18 mouse cellular contexts compared by ENCODE assay signal in genomic region chr13:111999647-112000292, GRCm38 (mm10).
DNase-seq lines count a peak whose midpoint lies in the region; TF ChIP-seq lines count a peak whose summit lies in the region.
"Had no signal": no experiment of that assay in that cellular context is flagged by ENCODE, and none has a peak within 500 bp of the region (broad histone marks: within the 10 kb centered on the region; RNA-seq: fewer than 3 reads in every experiment).

No protein-coding gene starts in this region.

- intact Hi-C loops in left cerebral cortex, postnatal 14 days (cut with DNase I): no loop called here

- H3K4me1 ChIP-seq in ES-E14 (ENCODE audit: control insufficient read depth in 2 of 2, insufficient read depth in 2 of 2, low read length in 2 of 2, poor library complexity in 1 of 2): peaks cover 3 to 10% of the 10 kb centered on the region in 2 experiments; a peak in 3 of 4 replicates

- H3K27ac ChIP-seq in ES-E14 (ENCODE audit: insufficient read depth, low read depth, low read length, poor library complexity, severe bottlenecking): no peak overlapping the region
- H3K27ac ChIP-seq: embryonic facial prominence, embryonic 12.5 days; forebrain, embryonic 12.5 days; heart, embryonic 13.5 days; hindbrain, embryonic 15.5 days had no signal

- peak; percentile 48 for DNase-seq in heart, adult 11 months
- DNase-seq in heart, adult 8-10 months (ENCODE audit: low spot score): no peak
- DNase-seq in A20 (ENCODE audit: low read depth, low spot score) (peak; percentile 86), ES-E14 (ENCODE audit: low read depth, low spot score) (no peak)
- peak; percentile 44 for DNase-seq in naive thymus-derived CD4-positive, alpha-beta T cell, adult 2 months (ENCODE audit: low read depth)
- no peak for DNase-seq in left cerebral cortex, adult 11 months (ENCODE audit: low spot score)
- no peak for DNase-seq in left cerebral cortex, postnatal 14 days (ENCODE audit: low spot score in 2 of 2)
- DNase-seq in lung, postnatal 25 days (ENCODE audit: low spot score): no peak
- DNase-seq: adrenal gland, postnatal 10 days; cerebellum, adult 11-12 months; cerebellum, adult 9-10 months; cerebellum, postnatal 25 days; gastrocnemius, postnatal 10 days; heart, postnatal 36 days had no signal

- no peaks in the 10 kb centered on the region for H3K9me3 ChIP-seq in ES-E14 (ENCODE audit: control insufficient read depth, insufficient read depth, low read depth, low read length)
- H3K9me3 ChIP-seq: embryonic facial prominence, embryonic 12.5 days; forebrain, embryonic 12.5 days; heart, embryonic 13.5 days; hindbrain, embryonic 15.5 days had no signal

- in situ Hi-C loops in ES-E14 (cut with MboI; ENCODE audit: low sequenced_read_pairs in 2 of 2, unreplicated experiment in 2 of 2): no loop called here

- H3K4me3 ChIP-seq in ES-E14 (ENCODE audit: insufficient read depth in 1 of 2, low read depth in 1 of 2, low read length in 2 of 2, poor library complexity in 1 of 2, severe bottlenecking in 1 of 2): no peak overlapping the region
- H3K4me3 ChIP-seq: embryonic facial prominence, embryonic 12.5 days; forebrain, embryonic 12.5 days; heart, embryonic 13.5 days; hindbrain, embryonic 15.5 days had no signal

- H3K9ac ChIP-seq in ES-E14 (ENCODE audit: insufficient read depth, low read depth, low read length, poor library complexity, severe bottlenecking): no peak overlapping the region
- H3K9ac ChIP-seq: embryonic facial prominence, embryonic 12.5 days; forebrain, embryonic 12.5 days; heart, embryonic 13.5 days; hindbrain, embryonic 15.5 days had no signal

- H3K36me3 ChIP-seq in ES-E14 (ENCODE audit: control insufficient read depth, insufficient read depth, low read length, poor library complexity, severe bottlenecking): no peaks in the 10 kb centered on the region
- H3K36me3 ChIP-seq: embryonic facial prominence, embryonic 12.5 days; forebrain, embryonic 12.5 days; heart, embryonic 13.5 days; hindbrain, embryonic 15.5 days had no signal

TF ChIP-seq in ES-E14, 5 proteins besides CTCF, POLR2A, EP300 and RAD21:
- no peak for TF ChIP-seq ZC3H11A (IDR thresholded peaks at IDR 0.05; ENCODE audit: borderline replicate concordance, low read depth, low read length)
- 0 out of 2 replicates have a peak, but pooled peaks have one; percentile 17 for TF ChIP-seq ZNF384 (IDR thresholded peaks at IDR 0.05; ENCODE audit: low read depth, low read length)

Comparison
In these comparisons a context has a peak if more than half of its experiments do, and no peak if none do; other contexts are left out.
1. DNase-seq: peak in heart, adult 11 months (single experiment), A20 (single experiment) and naive thymus-derived CD4-positive, alpha-beta T cell, adult 2 months (single experiment); none in heart, adult 8-10 months (single experiment), ES-E14 (single experiment), left cerebral cortex, adult 11 months (single experiment), left cerebral cortex, postnatal 14 days (0 of 2) and lung, postnatal 25 days (single experiment).